Mouse (Mus musculus): ENCODE measurements at regions not wholly inside any gene's neighbourhood (a gene's known extent, or its start where the extent isn't known, plus 50 kb on each side); places are given as distances from the start of the nearest gene placed in this dataset.

DNA sequence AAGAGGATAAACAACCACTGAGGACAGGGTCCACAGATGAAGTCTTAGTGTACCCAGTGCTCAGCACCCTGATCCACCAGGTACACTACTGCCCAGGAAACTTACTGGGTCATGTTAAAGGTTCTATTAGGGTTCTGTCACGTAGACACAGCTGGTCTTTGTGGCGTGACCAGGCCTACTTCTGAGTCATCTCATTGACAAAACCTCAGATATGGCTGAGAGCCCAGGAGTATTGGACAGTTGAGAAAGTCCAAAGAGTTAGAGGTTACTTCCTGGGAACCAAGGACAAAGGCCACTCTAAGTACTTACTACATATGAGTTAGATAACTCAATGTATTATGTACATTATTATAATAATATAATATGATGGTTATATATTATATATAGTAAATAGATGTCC, 2214.0 kb downstream of the 4930444P10Rik start:
- peak; percentile 63 for DNase-seq (ENCODE audit: extremely low read depth, low read depth, low spot score)
- H3K9ac ChIP-seq (ENCODE audit: low read depth, low read length) = no peak overlapping the region
- H3K4me1 ChIP-seq (ENCODE audit: control insufficient read depth, insufficient read depth, low read length) = no peaks in the 10 kb centered on the region
- H3K4me3 ChIP-seq (ENCODE audit: insufficient read depth, low read depth, low read length) = no peak overlapping the region
- TF ChIP-seq POLR2A (IDR thresholded peaks at IDR 0.05; ENCODE audit: extremely low read depth, insufficient read depth, low read length) (no peak), CTCF (IDR thresholded peaks at IDR 0.05; ENCODE audit: low read depth, low read length) (no peak)
- WGBS = 48% methylated on average over 2 of the region's 2 CpGs
- no peaks in the 10 kb centered on the region for H3K36me3 ChIP-seq (ENCODE audit: control insufficient read depth, insufficient read depth, low read length)
- H3K27ac ChIP-seq (replicated peaks; ENCODE audit: insufficient read depth, low read depth, low read length) = no peak overlapping the region
- H3K79me2 ChIP-seq (ENCODE audit: control insufficient read depth, insufficient read depth, low read length) = no peaks in the 10 kb centered on the region
- no peaks in the 10 kb centered on the region for H3K27me3 ChIP-seq (ENCODE audit: control insufficient read depth, insufficient read depth, low read length)

DNA sequence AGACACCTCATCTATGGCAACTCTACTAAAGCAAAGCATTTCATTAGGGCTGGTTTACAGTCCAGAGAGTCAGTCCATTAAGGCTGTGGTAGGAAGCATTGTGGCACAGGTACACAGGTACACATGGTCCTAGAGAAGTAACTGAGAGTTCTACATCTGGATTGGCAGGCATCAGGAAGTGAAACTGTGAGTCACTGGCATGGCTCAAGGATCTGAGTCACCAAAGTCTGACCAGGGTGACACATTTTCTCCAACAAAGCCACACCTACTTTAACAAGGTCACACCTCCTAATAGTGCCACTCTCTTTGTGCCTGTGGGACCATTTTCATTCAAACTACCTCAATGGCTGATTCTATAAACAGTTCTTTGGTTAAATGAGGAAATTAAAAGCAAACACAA, 2219.2 kb downstream of the 4930444P10Rik start:
- no peaks in the 10 kb centered on the region for H3K79me2 ChIP-seq (ENCODE audit: control insufficient read depth, insufficient read depth, low read length)
- H3K4me3 ChIP-seq (ENCODE audit: insufficient read depth, low read depth, low read length) = no peak overlapping the region
- no peaks in the 10 kb centered on the region for H3K27me3 ChIP-seq (ENCODE audit: control insufficient read depth, insufficient read depth, low read length)
- no peak for DNase-seq (ENCODE audit: extremely low read depth, low read depth, low spot score)
- H3K36me3 ChIP-seq (ENCODE audit: control insufficient read depth, insufficient read depth, low read length) = no peaks in the 10 kb centered on the region
- no peaks in the 10 kb centered on the region for H3K4me1 ChIP-seq (ENCODE audit: control insufficient read depth, insufficient read depth, low read length)
- no peak for TF ChIP-seq CTCF (IDR thresholded peaks at IDR 0.05; ENCODE audit: low read depth, low read length)
- TF ChIP-seq POLR2A (IDR thresholded peaks at IDR 0.05; ENCODE audit: extremely low read depth, insufficient read depth, low read length) = no peak
- H3K9ac ChIP-seq (ENCODE audit: low read depth, low read length) = no peak overlapping the region
- no peak overlapping the region for H3K27ac ChIP-seq (replicated peaks; ENCODE audit: insufficient read depth, low read depth, low read length)

DNA sequence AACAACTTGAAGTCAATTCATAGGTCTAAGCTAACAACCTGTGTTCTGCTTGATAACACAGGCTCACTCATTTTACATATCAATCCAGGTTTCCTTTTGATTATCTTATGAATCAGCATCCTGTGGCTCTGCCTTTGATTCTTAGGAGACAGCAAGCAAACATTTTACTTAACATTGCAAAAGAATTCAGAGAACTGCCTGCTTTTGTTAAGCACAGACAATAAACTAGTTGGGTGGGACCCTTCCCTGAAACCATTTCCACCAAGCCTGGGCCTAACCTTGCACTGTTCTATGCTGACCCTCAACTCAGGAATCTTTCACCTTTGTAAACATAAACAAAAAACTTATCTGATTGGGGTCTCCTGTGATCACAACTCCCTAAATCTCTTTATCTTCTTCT, 2220.6 kb downstream of the 4930444P10Rik start:
- no peak for TF ChIP-seq POLR2A (IDR thresholded peaks at IDR 0.05; ENCODE audit: extremely low read depth, insufficient read depth, low read length)
- no peak for TF ChIP-seq CTCF (IDR thresholded peaks at IDR 0.05; ENCODE audit: low read depth, low read length)
- Histone ChIP-seq H3K4me1 (ENCODE audit: control insufficient read depth, insufficient read depth, low read length) (no peaks in the 10 kb centered on the region), H3K79me2 (ENCODE audit: control insufficient read depth, insufficient read depth, low read length) (no peaks in the 10 kb centered on the region), H3K27ac (replicated peaks; ENCODE audit: insufficient read depth, low read depth, low read length) (no peak overlapping the region), H3K36me3 (ENCODE audit: control insufficient read depth, insufficient read depth, low read length) (no peaks in the 10 kb centered on the region), H3K9ac (ENCODE audit: low read depth, low read length) (no peak overlapping the region), H3K27me3 (ENCODE audit: control insufficient read depth, insufficient read depth, low read length) (no peaks in the 10 kb centered on the region), H3K4me3 (ENCODE audit: insufficient read depth, low read depth, low read length) (no peak overlapping the region)
- DNase-seq (ENCODE audit: extremely low read depth, low read depth, low spot score) = no peak

DNA sequence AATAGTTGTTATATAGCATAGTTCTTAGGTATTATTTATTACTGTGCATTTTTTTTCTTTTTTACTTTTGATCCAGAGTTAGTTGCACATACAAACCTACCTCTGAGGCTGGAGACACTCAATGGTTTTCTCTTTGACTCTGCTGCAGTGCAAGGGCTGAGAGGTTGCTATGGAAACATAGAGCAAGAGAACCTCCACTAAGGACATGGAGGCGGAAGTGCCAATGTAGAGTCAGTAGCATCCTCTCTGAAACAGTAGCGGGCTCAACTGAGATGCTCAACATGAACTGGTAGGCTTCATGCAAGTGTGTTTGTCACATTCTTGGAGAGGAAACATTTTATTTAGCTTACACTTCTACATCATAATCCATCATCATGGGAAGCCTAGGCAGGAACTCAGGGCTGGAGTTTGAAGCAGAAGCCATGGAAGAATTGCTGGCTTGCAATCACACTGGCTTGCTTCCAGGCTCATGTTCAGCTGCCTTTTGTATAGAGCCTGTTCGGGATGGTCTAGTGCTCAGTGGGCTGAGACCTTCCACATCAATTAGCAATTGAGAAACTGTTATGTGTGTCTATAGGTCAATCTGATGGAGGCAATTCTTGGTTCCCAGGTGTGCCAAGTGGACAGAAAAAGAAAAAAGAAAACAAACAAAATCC, 2222.4 kb downstream of the 4930444P10Rik start:
- TF ChIP-seq CTCF (IDR thresholded peaks at IDR 0.05; ENCODE audit: low read depth, low read length) (no peak), POLR2A (IDR thresholded peaks at IDR 0.05; ENCODE audit: extremely low read depth, insufficient read depth, low read length) (no peak)
- Histone ChIP-seq H3K79me2 (ENCODE audit: control insufficient read depth, insufficient read depth, low read length) (no peaks in the 10 kb centered on the region), H3K27me3 (ENCODE audit: control insufficient read depth, insufficient read depth, low read length) (no peaks in the 10 kb centered on the region), H3K27ac (replicated peaks; ENCODE audit: insufficient read depth, low read depth, low read length) (no peak overlapping the region), H3K4me3 (ENCODE audit: insufficient read depth, low read depth, low read length) (no peak overlapping the region), H3K36me3 (ENCODE audit: control insufficient read depth, insufficient read depth, low read length) (no peaks in the 10 kb centered on the region), H3K9ac (ENCODE audit: low read depth, low read length) (no peak overlapping the region), H3K4me1 (ENCODE audit: control insufficient read depth, insufficient read depth, low read length) (no peaks in the 10 kb centered on the region)
- no peak for DNase-seq (ENCODE audit: extremely low read depth, low read depth, low spot score)
- WGBS = 82% methylated on average over 3 of the region's 3 CpGs

DNA sequence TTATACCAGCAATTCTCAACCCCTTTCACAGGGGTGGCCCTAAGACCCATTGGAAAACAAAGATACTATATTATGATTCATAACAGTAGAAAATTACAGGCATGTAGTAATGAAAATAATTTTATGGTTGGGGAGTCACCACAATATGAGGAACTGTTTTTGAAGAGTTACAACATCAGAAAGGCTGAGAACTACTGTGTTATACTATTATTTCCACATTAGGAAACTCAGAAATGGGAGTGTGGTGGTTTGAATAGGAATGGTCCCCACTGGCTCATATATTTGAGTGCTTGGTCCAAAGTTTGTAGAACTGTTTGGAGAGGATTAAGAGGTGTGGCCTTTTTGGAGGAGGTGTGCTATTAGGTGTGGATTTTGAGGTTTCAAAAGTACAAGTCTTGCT, 2227.4 kb downstream of the 4930444P10Rik start:
- H3K36me3 ChIP-seq (ENCODE audit: control insufficient read depth, insufficient read depth, low read length) = no peaks in the 10 kb centered on the region
- no peaks in the 10 kb centered on the region for H3K27me3 ChIP-seq (ENCODE audit: control insufficient read depth, insufficient read depth, low read length)
- no peak overlapping the region for H3K4me3 ChIP-seq (ENCODE audit: insufficient read depth, low read depth, low read length)
- H3K4me1 ChIP-seq (ENCODE audit: control insufficient read depth, insufficient read depth, low read length) = no peaks in the 10 kb centered on the region
- H3K27ac ChIP-seq (replicated peaks; ENCODE audit: insufficient read depth, low read depth, low read length) = no peak overlapping the region
- no peak for DNase-seq (ENCODE audit: extremely low read depth, low read depth, low spot score)
- H3K79me2 ChIP-seq (ENCODE audit: control insufficient read depth, insufficient read depth, low read length) = no peaks in the 10 kb centered on the region
- TF ChIP-seq CTCF (IDR thresholded peaks at IDR 0.05; ENCODE audit: low read depth, low read length) (no peak), POLR2A (IDR thresholded peaks at IDR 0.05; ENCODE audit: extremely low read depth, insufficient read depth, low read length) (no peak)
- H3K9ac ChIP-seq (ENCODE audit: low read depth, low read length) = no peak overlapping the region

DNA sequence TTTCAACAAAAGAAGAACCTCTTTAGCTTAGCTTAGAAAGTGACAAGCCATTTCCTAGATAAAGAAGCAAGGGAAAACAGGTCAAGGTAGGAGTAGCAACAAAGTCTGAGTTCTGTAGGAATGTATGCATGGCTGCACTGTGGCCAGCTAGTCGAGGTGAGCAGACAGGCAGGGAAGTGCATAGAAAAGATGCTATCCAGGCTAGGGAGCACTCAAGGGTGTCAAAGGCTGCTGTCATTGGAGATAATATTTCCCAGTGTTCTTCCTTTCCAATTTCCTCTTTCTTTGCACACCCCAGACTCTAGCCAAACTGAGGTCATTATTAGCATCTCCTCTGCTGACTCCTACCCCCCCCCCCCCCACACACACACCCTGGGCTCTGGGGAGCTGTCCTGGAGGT, 2229.4 kb downstream of the 4930444P10Rik start:
- no peaks in the 10 kb centered on the region for H3K36me3 ChIP-seq (ENCODE audit: control insufficient read depth, insufficient read depth, low read length)
- WGBS = 46% methylated on average over 1 of the region's 1 CpGs

More for the DNA sequence above, 2229.4 kb downstream of the 4930444P10Rik start:
- Histone ChIP-seq H3K79me2 (ENCODE audit: control insufficient read depth, insufficient read depth, low read length) (no peaks in the 10 kb centered on the region), H3K4me3 (ENCODE audit: insufficient read depth, low read depth, low read length) (no peak overlapping the region), H3K9ac (ENCODE audit: low read depth, low read length) (no peak overlapping the region), H3K4me1 (ENCODE audit: control insufficient read depth, insufficient read depth, low read length) (no peaks in the 10 kb centered on the region), H3K27ac (replicated peaks; ENCODE audit: insufficient read depth, low read depth, low read length) (no peak overlapping the region), H3K27me3 (ENCODE audit: control insufficient read depth, insufficient read depth, low read length) (no peaks in the 10 kb centered on the region)
- TF ChIP-seq POLR2A (IDR thresholded peaks at IDR 0.05; ENCODE audit: extremely low read depth, insufficient read depth, low read length) = no peak
- DNase-seq (ENCODE audit: extremely low read depth, low read depth, low spot score) = no peak
